Mouse (Mus musculus) brain, embryonic 14.5 days (tissue): ENCODE data around the gene Cmip.

ENCODE experiments used
- CTCF ChIP-seq: fragments of 200-500 bp; IDR thresholded peaks from 2 replicates; pipeline ENCODE4 v1.5.1; 2012; ENCODE audit warnings: inconsistent platforms, mild to moderate bottlenecking, moderate library complexity, borderline replicate concordance; ENCODE audit not compliant: insufficient read depth, insufficient read length; ENCODE audit errors: extremely low read depth
- POLR2A ChIP-seq: fragments of 200-500 bp; IDR thresholded peaks from 2 replicates; pipeline ENCODE4 v1.6.1; 2012; ENCODE audit warnings: mild to moderate bottlenecking, inconsistent platforms, borderline replicate concordance; ENCODE audit not compliant: poor library complexity, insufficient read depth, insufficient read length, severe bottlenecking; ENCODE audit errors: extremely low read depth

- no peak for TF ChIP-seq CTCF
- TF ChIP-seq POLR2A = no peak
Measured at GRCm38 (mm10) chr8:117493543-117493942, 236.7 kb downstream of the Cmip start.
